Mouse (Mus musculus) left cerebral cortex, adult 9 months (tissue): ENCODE measurements around the gene Gm43191.

Experiments used
- DNase-seq, 2 experiments: peaks; one replicate each; pipeline ENCODE4 v3.0.0; 2022; ENCODE audit warnings: low spot score in 2 of 2

Gene Gm43191

DNA sequence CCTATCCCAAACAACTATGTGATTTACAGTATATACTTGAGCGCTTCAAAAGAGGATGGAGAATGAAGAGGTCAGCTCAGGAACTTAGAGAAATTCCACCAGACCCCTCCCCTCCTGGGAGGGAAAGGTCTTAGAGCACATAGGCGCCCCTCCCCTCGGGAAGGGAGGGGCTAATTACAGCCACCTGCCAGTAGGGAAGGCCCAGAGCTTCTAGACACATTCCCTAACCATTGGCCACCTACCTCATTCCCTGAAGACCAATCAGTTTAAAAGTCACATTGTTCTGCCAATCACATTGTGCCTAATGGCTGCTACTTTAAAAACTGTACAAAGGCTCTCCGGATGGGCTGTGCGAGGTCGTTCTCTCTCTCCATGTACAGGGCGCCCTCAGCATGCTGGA, 58.4 kb downstream of the Gm43191 start:
- no peak for DNase-seq

DNA sequence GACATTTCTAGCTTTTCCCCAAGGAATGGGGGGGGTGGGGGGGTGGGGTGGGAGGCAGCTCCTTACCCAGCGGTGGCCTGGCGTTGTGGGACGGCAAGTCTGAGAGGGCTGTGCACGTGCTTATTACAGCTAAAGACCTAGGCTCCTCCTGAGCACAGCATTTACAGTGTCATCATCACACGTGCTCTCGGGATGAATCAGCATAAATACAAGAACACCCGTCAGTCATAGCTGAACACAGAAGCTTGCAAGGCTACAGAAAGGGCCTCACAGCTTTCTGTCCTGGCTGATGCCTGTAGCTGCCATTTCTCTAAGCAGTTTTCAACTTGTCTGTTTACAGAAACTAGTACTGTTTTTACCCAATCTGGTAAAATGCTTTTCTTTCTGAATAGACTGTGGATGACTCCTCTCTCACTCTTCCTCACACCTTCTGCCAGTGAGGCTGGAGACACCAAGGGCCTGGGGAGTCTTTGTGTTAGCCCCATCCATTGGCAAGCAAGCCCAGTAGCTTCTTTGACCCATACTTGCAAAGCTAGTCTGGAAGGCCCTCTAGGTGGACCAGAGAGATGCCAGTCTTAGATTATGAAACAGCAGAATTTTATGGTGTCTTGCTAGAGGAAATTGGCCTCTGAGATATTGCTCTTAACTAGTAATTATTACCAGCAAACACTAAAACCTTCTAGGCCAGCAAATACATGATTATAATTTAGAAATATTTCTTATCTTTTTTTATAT, 60.3 kb downstream of the Gm43191 start:
- no peak for DNase-seq

DNA sequence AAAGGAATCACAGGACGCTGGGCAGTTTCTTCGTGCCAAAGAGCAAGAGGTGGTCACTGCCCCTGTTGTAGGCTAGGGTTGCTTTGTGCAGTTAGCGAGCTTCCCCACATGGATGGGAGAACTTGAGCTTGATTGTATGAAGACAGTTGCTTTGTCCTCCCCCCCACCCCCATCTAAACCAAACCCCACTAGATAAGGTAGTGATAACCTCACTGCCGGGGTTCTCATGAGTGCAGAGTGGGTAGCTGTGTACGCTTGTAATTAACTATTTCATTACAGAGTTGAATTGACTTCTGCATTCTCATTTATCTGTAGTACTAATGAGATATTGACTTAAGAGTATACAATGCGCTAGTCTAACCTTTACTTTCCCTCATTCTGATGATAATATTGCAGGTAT, 62.2 kb downstream of the Gm43191 start:
- DNase-seq = no peak

DNA sequence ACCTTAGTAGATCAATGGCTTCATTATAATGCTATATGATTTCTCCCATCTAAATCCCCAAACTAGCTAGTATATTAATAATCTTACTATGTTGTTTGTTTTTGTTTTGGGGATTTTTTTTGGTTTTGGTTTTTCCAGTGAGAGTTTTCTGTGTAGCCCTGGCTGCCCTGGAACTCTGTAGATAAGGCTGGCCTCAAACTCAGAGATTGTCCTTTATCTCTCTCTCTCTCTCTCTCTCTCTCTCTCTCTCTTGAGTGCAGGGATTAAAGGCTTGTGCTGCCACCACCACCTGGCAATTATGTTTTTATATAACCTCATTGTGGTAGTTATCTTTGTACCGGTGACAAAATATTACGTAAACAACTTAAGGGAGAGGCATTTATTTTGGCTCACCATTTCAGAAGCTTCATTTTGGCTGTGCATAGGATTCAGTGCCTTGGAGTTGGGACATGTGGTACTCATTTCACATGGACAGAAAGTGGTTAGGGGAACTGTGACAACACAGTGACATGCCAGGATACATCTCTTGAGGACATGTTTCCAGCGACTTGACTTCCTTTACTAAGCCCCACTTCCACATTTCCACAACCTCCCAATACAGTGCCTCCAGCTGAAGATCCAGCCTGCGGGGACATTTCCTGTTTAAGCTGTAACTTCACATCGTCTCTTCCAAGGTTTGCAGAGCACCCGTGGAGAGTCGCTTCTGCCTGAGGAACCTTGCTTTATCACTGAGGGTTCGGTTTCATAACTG, 65.6 kb downstream of the Gm43191 start:
- no peak for DNase-seq

DNA sequence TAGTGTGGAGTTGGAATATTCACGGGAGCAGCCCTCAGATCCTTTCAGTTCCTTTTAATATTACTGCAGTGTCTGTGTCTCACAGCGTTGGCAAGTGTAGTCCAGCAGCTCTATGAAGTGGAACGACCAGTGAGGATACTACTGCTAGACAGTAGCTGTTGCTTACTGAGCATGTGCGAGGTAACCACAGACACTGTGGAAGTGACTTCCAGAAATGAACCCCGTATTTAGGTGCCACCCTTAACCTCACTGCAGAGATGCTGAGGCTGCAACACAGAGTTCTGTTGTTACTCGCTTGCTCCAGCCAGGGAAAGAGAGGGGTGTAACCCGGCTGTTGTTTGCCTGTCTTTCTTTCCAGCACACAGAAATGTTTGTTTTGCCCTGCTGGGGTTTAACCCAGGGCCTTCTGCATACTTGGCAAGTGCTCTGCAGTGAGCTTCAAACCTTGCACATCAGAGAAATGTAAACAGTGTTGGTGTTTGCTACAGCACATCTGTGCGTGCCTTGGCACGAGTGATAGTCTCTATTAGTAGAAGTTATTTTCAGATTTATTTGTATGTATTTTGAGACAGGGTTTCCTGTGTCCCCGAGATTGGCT, 66.7 kb downstream of the Gm43191 start, which contains the start of gene Trmt13:
Trmt13 (minus strand) TSS at position 293 of the 598 bp plus-strand sequence.
- DNase-seq = peak in 1 of 2 experiments; percentile 38

DNA sequence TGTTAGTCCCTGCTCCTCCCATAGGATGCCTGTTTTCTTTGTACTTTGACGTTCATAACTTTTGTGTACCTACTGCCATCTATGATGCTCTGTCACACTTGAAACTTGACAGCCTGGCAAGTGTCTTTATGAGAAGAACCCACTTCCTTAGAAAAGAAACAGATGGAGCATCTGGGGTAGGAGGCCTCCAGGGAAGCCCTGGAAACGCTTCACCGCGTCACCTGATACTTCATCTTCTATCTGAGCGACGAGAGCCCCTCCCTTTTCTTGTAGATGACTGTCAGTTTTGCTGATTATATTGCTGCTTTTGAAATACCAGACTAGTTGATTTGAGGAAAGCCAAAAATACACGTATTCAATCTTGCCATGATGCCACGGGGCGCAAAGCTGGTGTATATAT, 76.5 kb downstream of the Gm43191 start:
- no peak for DNase-seq

DNA sequence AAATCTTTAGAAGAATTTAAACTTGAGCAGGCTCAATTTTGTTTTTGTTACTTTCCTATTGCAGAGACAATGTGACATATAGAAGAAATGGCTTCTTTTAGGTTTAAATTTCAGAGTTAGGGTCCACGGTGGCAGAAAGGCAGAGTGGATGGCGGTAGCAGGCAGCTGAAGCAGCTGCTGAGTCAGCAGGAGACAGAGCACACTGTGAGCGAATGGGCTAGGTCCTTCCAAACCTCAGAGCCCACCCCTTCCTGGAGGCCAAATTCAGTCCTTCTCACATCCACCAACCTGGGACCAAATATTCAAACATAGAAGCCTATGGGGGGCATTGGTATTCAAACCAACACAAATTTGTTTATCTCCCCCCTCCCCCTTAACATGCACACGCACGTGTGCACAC, 79.3 kb downstream of the Gm43191 start:
- DNase-seq = no peak

DNA sequence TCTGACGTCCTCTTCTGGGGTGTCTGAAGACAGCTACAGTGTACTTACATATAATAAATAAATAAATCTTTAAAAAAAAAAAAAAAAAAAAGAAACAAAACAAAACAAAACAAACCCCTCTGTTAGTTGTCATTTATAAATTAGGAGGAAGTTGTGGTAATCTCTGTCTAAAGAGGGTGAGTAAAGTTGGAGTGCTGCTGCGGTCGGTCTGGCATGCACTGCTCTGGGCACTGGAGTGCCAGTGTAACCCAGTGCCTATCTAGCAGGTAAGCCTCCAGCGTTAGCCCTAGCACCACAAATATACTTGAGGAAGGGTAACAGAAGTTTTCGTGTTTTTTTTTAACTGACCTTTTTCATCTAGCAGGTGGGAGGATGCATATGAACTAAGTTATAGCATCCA, 80.1 kb downstream of the Gm43191 start:
- DNase-seq = no peak

DNA sequence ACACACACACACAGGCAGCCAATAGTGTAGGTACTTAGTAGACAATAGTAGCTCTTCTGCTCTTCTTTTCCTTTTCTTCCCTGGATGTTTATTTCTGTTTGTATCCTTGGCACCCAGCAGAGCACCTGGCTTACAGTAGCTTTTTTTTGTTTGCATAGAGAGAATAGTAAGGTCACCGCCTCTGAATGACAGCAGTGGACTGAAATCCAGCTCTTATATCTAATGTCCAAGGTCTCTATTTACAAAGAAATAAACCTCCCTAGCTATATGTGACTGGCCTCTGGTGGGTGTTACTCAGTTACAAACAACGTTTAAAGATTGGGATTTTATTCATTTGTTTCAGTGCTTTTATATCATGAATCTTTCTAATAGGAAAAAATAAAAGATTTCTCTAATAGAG, 81.4 kb downstream of the Gm43191 start:
- DNase-seq = no peak

DNA sequence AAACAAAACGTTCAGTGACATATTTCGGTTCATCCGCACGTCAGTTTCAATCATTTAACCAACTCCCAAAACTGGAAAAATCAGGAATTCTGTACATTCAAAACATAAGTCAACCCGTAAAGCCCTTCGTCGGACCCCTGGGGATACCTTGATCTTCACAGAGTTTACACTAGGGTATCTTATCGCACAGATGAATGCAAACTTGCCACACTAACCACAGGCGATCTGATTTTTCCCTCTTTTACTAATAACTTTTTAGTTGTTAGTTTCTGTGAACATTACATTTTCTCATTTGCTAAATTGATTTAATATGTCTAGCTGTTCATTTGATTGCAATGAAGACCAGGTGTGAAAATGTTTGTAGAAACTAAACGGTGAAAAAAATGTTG, 85.5 kb downstream of the Gm43191 start:
- DNase-seq = no peak

DNA sequence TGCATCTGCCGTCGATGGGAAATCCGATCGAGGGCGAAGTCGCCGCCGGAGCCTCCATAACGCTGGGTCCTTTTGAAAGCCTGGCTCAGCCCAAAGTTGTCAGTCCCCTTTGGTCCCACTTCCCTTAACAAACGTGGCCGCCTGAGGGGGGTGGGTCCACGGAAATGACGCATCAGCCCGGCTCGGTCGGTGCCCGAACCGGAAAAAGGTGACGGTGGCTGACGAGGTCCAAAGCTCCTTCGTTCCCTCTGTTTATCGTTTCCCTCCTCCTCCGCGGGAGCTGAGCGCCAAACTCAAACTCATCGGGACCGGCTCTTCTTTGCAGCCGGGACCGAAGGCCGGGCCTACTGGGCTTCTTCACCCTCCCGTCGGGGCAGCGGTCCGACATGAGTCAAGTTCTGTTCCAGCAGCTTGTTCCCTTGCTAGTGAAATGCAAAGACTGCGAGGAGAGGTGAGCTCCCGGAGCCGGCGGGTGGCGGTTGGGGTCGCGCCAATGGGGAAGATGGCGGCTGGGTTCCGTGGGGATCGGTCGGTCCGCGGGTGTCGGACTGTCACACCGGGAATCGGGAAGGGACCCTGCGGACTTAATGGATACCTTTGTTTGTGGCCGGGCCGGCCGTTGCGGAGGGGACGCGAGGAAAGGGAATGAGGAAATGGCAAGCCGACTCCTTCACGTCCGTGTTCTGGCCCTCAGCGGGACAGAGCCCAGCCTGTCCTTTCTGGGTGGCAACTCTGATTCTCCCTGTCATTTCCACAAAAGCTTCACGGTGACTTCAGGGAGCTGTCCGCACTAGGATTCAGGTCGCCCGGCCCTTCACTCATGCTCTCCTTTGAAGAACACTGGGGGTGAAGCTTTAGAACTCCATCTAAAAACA, 86.1 kb downstream of the Gm43191 start, which contains the start of gene Sass6:
Sass6 (plus strand) TSS at position 255 of the 875 bp plus-strand sequence.
- DNase-seq = peak; percentile 83 to 98

DNA sequence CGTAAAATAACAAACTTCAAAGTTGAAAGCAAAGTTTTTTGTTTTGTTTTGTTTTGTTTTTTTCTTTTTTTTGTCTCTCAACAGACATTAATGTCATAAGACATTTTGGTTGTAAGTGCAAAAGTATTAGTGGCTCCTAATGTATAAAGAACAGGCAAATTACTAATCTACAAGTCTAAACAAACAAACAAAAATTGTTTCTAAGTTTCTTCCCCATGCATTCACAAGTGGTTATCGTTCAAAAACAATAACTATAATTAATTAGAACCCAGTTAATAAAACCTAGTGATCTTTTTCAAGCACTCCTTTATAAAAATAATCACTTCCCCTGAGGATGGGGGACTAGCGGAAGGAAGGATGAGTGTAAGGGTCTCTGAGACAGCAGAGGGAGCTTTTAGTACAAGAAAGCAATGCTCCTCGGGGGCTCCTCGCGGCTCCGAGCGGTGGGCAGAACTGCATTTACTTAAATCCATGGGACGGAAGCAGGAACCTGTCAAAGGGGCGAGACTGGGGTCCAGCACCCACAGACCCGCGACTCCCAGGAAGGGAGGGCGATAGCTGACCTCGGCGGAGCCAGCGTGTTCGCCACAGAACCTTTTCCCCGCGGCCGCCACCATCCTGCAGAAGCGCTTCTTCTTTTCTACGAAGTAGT, 86.9 kb downstream of the Gm43191 start:
- no peak for DNase-seq
